Comparison of ENCODE assay signal across 9 mouse cellular contexts in the genomic region with DNA sequence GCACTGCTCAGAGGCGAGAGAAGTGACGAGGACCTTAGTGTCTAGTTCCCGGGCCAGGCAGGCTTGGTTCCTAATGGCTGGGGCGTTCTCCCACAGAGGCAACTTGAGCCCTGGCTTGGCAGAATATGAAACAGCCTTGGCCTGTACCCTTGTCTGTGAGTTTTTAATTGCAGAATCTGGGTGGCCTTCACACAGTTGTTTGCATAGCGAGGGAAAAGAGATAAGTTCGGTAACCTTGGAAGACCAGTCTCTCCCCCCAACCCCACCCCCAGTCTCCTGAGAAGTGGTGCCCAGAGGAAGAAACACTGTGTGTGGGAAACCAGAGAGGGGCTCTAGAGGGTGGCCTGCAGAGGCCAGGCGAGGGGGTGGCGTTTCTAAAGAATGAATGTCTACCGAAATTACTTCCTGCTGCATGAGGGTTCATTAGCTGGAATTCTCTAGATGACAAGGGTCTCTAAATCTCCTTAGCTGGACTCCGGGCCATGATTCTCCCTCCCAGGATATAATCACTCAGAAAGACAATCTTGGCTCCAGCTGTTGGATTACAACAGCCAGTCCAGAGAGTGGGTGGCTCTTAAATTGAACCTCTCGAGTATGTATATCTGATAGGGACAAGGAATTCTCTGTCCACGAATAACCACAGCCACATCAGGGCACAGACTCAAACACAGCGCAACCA.
DNase-seq lines count a peak whose midpoint lies in the region; TF ChIP-seq lines count a peak whose summit lies in the region.
"Had no signal": no experiment of that assay in that cellular context is flagged by ENCODE, and none has a peak within 500 bp of the region (broad histone marks: within the 10 kb centered on the region; RNA-seq: fewer than 3 reads in every experiment).

No protein-coding gene starts in this region.

- whole genome bisulfite sequencing in limb, embryonic 10.5 days, result 51% methylated on average over 13 of the region's 13 CpGs

- peak overlapping the region; percentile 75 for H3K27ac ChIP-seq in limb, embryonic 10.5 days
- no peak overlapping the region for H3K27ac ChIP-seq in layer of hippocampus, adult 2 months
- H3K27ac ChIP-seq: heart, embryonic 13.5 days had no signal

- H3K36me3 ChIP-seq in limb, embryonic 10.5 days, result no peaks in the 10 kb centered on the region
- H3K36me3 ChIP-seq: heart, embryonic 13.5 days had no signal

- H3K4me3 ChIP-seq in limb, embryonic 10.5 days, result no peak overlapping the region
- no peak overlapping the region for H3K4me3 ChIP-seq in layer of hippocampus, adult 2 months
- H3K4me3 ChIP-seq: heart, embryonic 13.5 days had no signal

- no peak for TF ChIP-seq CTCF in layer of hippocampus, adult 2 months (conservative IDR thresholded peaks at IDR 0.05)

- peak; percentile 24 for DNase-seq in embryo, embryonic 10.5 days (ENCODE audit: low spot score)
- no peak for DNase-seq in embryo, embryonic 9.5 days (ENCODE audit: extremely low spot score)
- peak; percentile 53 for DNase-seq in lung, postnatal 10 days
- no peak for DNase-seq in lung, postnatal 36 days
- DNase-seq in limb, embryonic 10.5 days (ENCODE audit: low spot score), result peak; percentile 40
- DNase-seq in T-cell, adult 2 months (ENCODE audit: low spot score), result no peak
- DNase-seq in spleen, postnatal 4 days (ENCODE audit: low spot score in 2 of 2), result no peak
- no peak for DNase-seq in layer of hippocampus, adult 2 months (ENCODE audit: low spot score in 2 of 2)

- no peaks in the 10 kb centered on the region for H3K9me3 ChIP-seq in limb, embryonic 10.5 days (replicated peaks)
- H3K9me3 ChIP-seq: heart, embryonic 13.5 days had no signal

- H3K27me3 ChIP-seq in limb, embryonic 10.5 days (ENCODE audit: low read depth, poor library complexity, severe bottlenecking), result no peaks in the 10 kb centered on the region
- H3K27me3 ChIP-seq: heart, embryonic 13.5 days had no signal

- H3K4me1 ChIP-seq in limb, embryonic 10.5 days, result peaks cover 12% of the 10 kb centered on the region

Comparison
In these comparisons a context has a peak if more than half of its experiments do, and no peak if none do; other contexts are left out.
1. DNase-seq: peak in embryo, embryonic 10.5 days (single experiment), lung, postnatal 10 days (single experiment) and limb, embryonic 10.5 days (single experiment); none in embryo, embryonic 9.5 days (single experiment), lung, postnatal 36 days (single experiment), T-cell, adult 2 months (single experiment), spleen, postnatal 4 days (0 of 2) and layer of hippocampus, adult 2 months (0 of 2).